Mouse (Mus musculus) kidney, adult 2 months (tissue): ENCODE measurements around the gene Ube2n. TPM values are rescaled to one million over a fixed set of nuclear protein-coding genes. Genes with fewer than 3 reads are reported as not detected.

Experiments used
- DNase-seq: peaks from one replicate; pipeline ENCODE4 v3.0.0; 2021
- H3K27ac ChIP-seq: fragments of 200-500 bp; 2 replicates; pipeline ENCODE4 v1.5.1; 2012; ENCODE audit warnings: low read depth, low read length, control low read depth, inconsistent platforms; ENCODE audit not compliant: insufficient read depth
- H3K27me3 ChIP-seq: fragments of 200-500 bp; replicated peaks from 2 replicates; pipeline ENCODE4 v1.6.1; 2012; ENCODE audit warnings: mild to moderate bottlenecking, moderate library complexity, low read length, inconsistent platforms; ENCODE audit not compliant: control insufficient read depth, insufficient read depth
- H3K36me3 ChIP-seq: fragments of 200-500 bp; 2 replicates; pipeline ENCODE4 v1.6.1; 2012; ENCODE audit warnings: mild to moderate bottlenecking, moderate library complexity, low read length, inconsistent platforms; ENCODE audit not compliant: control insufficient read depth, insufficient read depth
- H3K4me1 ChIP-seq: fragments of 200-500 bp; 2 replicates; pipeline ENCODE4 v1.6.1; 2011; ENCODE audit warnings: low read length; ENCODE audit not compliant: control insufficient read depth, insufficient read depth
- H3K4me3 ChIP-seq: fragments of 200-500 bp; 2 replicates; pipeline ENCODE4 v1.5.1; 2011; ENCODE audit warnings: mild to moderate bottlenecking, low read depth, low read length, control low read depth; ENCODE audit not compliant: insufficient read depth
- CTCF ChIP-seq: fragments of 200-500 bp; conservative IDR thresholded peaks from 2 replicates; pipeline ENCODE4 v1.5.1; 2011; ENCODE audit warnings: low read depth, mild to moderate bottlenecking, control low read depth, low read length, moderate library complexity, mixed read lengths; ENCODE audit not compliant: insufficient read depth, insufficient read length
- POLR2A ChIP-seq: fragments of 200-500 bp; IDR thresholded peaks from one replicate; pipeline ENCODE4 v1.6.1; 2011; ENCODE audit warnings: low read depth, low read length, control low read depth
- WGBS: fragments of 180-500 bp; shearing (Covaris S2); methylation state at CpG from one replicate; pipeline ENCODE4 v1.1.7; 2018; 5-methylcytosine and 5-hydroxymethylcytosine counted together
- polyA plus RNA-seq: library from polyadenylated mRNA; depleted of rRNA; stranded (reverse); fragments of >200 nt; gene quantifications from 2 replicates; pipeline ENCODE4 v1.2.3, GENCODE M21; 2012

Ube2n gene
- polyA plus RNA-seq, 1 experiment: 53.2 TPM

GRCm38 (mm10) chr10:95565156-95565854 is 50.4 kb downstream of the Ube2n start:
- TF ChIP-seq POLR2A (no peak), CTCF (no peak)
- H3K4me1 ChIP-seq: peaks cover 4% of the 10 kb centered on the region; the same call in 1 of the 2 replicates
- no peak for DNase-seq
- no peaks in the 10 kb centered on the region for H3K27me3 ChIP-seq
- H3K4me3 ChIP-seq: no peak overlapping the region
- H3K36me3 ChIP-seq: no peaks in the 10 kb centered on the region
- H3K27ac ChIP-seq: peak overlapping the region; percentile 24
- WGBS: 50% methylated on average over 14 of the region's 14 CpGs

GRCm38 (mm10) chr10:95566786-95567185 is 51.8 kb downstream of the Ube2n start:
- Histone ChIP-seq H3K4me1 (peaks cover 4% of the 10 kb centered on the region; the same call in 1 of the 2 replicates), H3K4me3 (no peak overlapping the region), H3K27me3 (no peaks in the 10 kb centered on the region), H3K36me3 (no peaks in the 10 kb centered on the region), H3K27ac (no peak overlapping the region)
- TF ChIP-seq POLR2A (no peak), CTCF (no peak)
- DNase-seq: no peak
- WGBS: 82% methylated on average over 3 of the region's 3 CpGs

GRCm38 (mm10) chr10:95567550-95567949 is 52.6 kb downstream of the Ube2n start:
- DNase-seq: peak; percentile 67
- no peaks in the 10 kb centered on the region for H3K27me3 ChIP-seq
- H3K4me3 ChIP-seq: no peak overlapping the region
- H3K4me1 ChIP-seq: peaks cover 4% of the 10 kb centered on the region; the same call in 1 of the 2 replicates
- H3K36me3 ChIP-seq: no peaks in the 10 kb centered on the region
- TF ChIP-seq CTCF (no peak), POLR2A (no peak)
- H3K27ac ChIP-seq: peak overlapping the region; percentile 12; the same call in 1 of the 2 replicates
- WGBS: 34% methylated on average over 5 of the region's 5 CpGs

GRCm38 (mm10) chr10:95568016-95568415 is 53.1 kb downstream of the Ube2n start:
- no peak for TF ChIP-seq POLR2A
- TF ChIP-seq CTCF: no peak
- no peak for DNase-seq
- Histone ChIP-seq H3K4me1 (peaks cover 4% of the 10 kb centered on the region; the same call in 1 of the 2 replicates), H3K27me3 (no peaks in the 10 kb centered on the region), H3K36me3 (no peaks in the 10 kb centered on the region), H3K27ac (no peak overlapping the region; the same call in 1 of the 2 replicates), H3K4me3 (no peak overlapping the region)
- WGBS: 55% methylated on average over 6 of the region's 6 CpGs

- no peak overlapping the region for H3K27ac ChIP-seq
- TF ChIP-seq CTCF (no peak), POLR2A (no peak)
- 79% methylated on average over 2 of the region's 2 CpGs for WGBS
- H3K4me1 ChIP-seq: peaks cover 4% of the 10 kb centered on the region; the same call in 1 of the 2 replicates
- no peak for DNase-seq
- H3K27me3 ChIP-seq: no peaks in the 10 kb centered on the region
- H3K4me3 ChIP-seq: no peak overlapping the region
- no peaks in the 10 kb centered on the region for H3K36me3 ChIP-seq
Observed at GRCm38 (mm10) chr10:95569441-95569840, 54.5 kb downstream of the Ube2n start.

GRCm38 (mm10) chr10:95574994-95575393 is 60.0 kb downstream of the Ube2n start:
- H3K4me1 ChIP-seq: no peaks in the 10 kb centered on the region; the same call in 1 of the 2 replicates
- H3K4me3 ChIP-seq: no peak overlapping the region
- no peak for TF ChIP-seq POLR2A
- TF ChIP-seq CTCF: no peak
- no peak overlapping the region for H3K27ac ChIP-seq
- no peak for DNase-seq
- H3K36me3 ChIP-seq: no peaks in the 10 kb centered on the region
- WGBS: 75% methylated on average over 4 of the region's 4 CpGs
- H3K27me3 ChIP-seq: no peaks in the 10 kb centered on the region

GRCm38 (mm10) chr10:95575839-95576380 is 61.0 kb downstream of the Ube2n start:
- H3K27me3 ChIP-seq: no peaks in the 10 kb centered on the region
- TF ChIP-seq CTCF (no peak), POLR2A (no peak)

More at GRCm38 (mm10) chr10:95575839-95576380, 61.0 kb downstream of the Ube2n start:
- no peak for DNase-seq
- Histone ChIP-seq H3K4me3 (no peak overlapping the region), H3K4me1 (no peaks in the 10 kb centered on the region; the same call in 1 of the 2 replicates), H3K27ac (no peak overlapping the region), H3K36me3 (no peaks in the 10 kb centered on the region)
- WGBS: 87% methylated on average over 10 of the region's 10 CpGs
